Mouse (Mus musculus): ENCODE data around the gene Tns4.

GRCm38 (mm10) chr11:99024468-99025134, 64.5 kb downstream of the Tns4 start:
- no peak for TF ChIP-seq E2F4 (IDR thresholded peaks at IDR 0.05; ENCODE audit: insufficient read depth)
- TF ChIP-seq POLR2AphosphoS2 (IDR thresholded peaks at IDR 0.05; ENCODE audit: insufficient read length, low read depth) = no peak
- TF ChIP-seq TCF12 (IDR thresholded peaks at IDR 0.05; ENCODE audit: insufficient read depth, poor library complexity, severe bottlenecking) = no peak
- no peak for TF ChIP-seq POLR2A (IDR thresholded peaks at IDR 0.05; ENCODE audit: insufficient read length, low read depth)
- no peak for TF ChIP-seq USF1 (IDR thresholded peaks at IDR 0.05; ENCODE audit: low read depth)
- no peak for TF ChIP-seq REST (IDR thresholded peaks at IDR 0.05; ENCODE audit: insufficient read depth, insufficient read length)
- no peak for TF ChIP-seq MAX (IDR thresholded peaks at IDR 0.05; ENCODE audit: low read depth)
- no peak for TF ChIP-seq SRF (IDR thresholded peaks at IDR 0.05; ENCODE audit: control insufficient read depth, insufficient read length, low read depth)
- TF ChIP-seq CEBPB (IDR thresholded peaks at IDR 0.05; ENCODE audit: insufficient read depth, poor library complexity, severe bottlenecking) = no peak
- no peak for TF ChIP-seq TCF3 (IDR thresholded peaks at IDR 0.05; ENCODE audit: insufficient read length, low read depth)
